Mouse (Mus musculus) forebrain, embryonic 11.5 days (tissue): ENCODE results near the gene Rnf216. TPM values are rescaled to one million over a fixed set of nuclear protein-coding genes. Genes with fewer than 3 reads are reported as not detected.

Experiments used
- ATAC-seq: fragments of 200-750 bp; cut with Nextera tagmentation; replicated peaks from 2 replicates; pipeline ENCODE4 v1.8.0; 2017; ENCODE audit warnings: moderate TSS enrichment; ENCODE audit not compliant: low FRiP score
- DNase-seq: peaks from one replicate; pipeline ENCODE4 v3.0.0-alpha.2; 2017; ENCODE audit warnings: low spot score
- H3K27ac ChIP-seq: fragments of 300-500 bp; sonication (generic); 2 replicates; pipeline ENCODE4 v1.5.1; 2014; ENCODE audit warnings: low read depth, low read length
- H3K27me3 ChIP-seq: fragments of 300-500 bp; sonication (generic); 2 replicates; pipeline ENCODE4 v1.6.1; 2014; ENCODE audit warnings: mild to moderate bottlenecking, low read length, mixed read lengths; ENCODE audit not compliant: control insufficient read depth, insufficient read depth
- H3K36me3 ChIP-seq: fragments of 300-500 bp; sonication (generic); 2 replicates; pipeline ENCODE4 v1.6.1; 2014; ENCODE audit warnings: mild to moderate bottlenecking, low read length, moderate library complexity, mixed read lengths; ENCODE audit not compliant: control insufficient read depth, insufficient read depth
- H3K4me1 ChIP-seq: fragments of 300-500 bp; sonication (generic); replicated peaks from 2 replicates; pipeline ENCODE4 v1.6.1; 2014; ENCODE audit warnings: low read length, mixed read lengths; ENCODE audit not compliant: control insufficient read depth, insufficient read depth
- H3K4me2 ChIP-seq: fragments of 300-500 bp; sonication (generic); 2 replicates; pipeline ENCODE4 v1.6.1; 2014; ENCODE audit warnings: low read depth, mild to moderate bottlenecking, low read length, moderate library complexity, mixed read lengths; ENCODE audit not compliant: severe bottlenecking
- H3K4me3 ChIP-seq: fragments of 300-500 bp; sonication (generic); 2 replicates; pipeline ENCODE4 v1.5.1; 2014; ENCODE audit warnings: low read depth, low read length
- H3K9ac ChIP-seq: fragments of 300-500 bp; sonication (generic); 2 replicates; pipeline ENCODE4 v1.6.1; 2014; ENCODE audit warnings: low read length
- H3K9me3 ChIP-seq: fragments of 300-500 bp; sonication (generic); 2 replicates; pipeline ENCODE4 v1.6.1; 2016; ENCODE audit warnings: low read length, mixed read lengths; ENCODE audit not compliant: control insufficient read depth
- WGBS: fragments of 180-500 bp; shearing (Covaris S2); extraction: QIAGEN DNeasy Blood & Tissue Kit; methylation state at CpG from one replicate; pipeline ENCODE4 v1.1.7; 2014; 5-methylcytosine and 5-hydroxymethylcytosine counted together
- polyA plus RNA-seq: library from polyadenylated mRNA; unstranded; fragments of >200 nt; fragmentation: Nextera tagmentation; extraction: Ambion mirVana; gene quantifications from 2 replicates; pipeline ENCODE4 v1.2.1, GENCODE M21; 2014

The Rnf216 gene
- polyA plus RNA-seq, 1 experiment from 2014 or later = 42.7 TPM

DNA sequence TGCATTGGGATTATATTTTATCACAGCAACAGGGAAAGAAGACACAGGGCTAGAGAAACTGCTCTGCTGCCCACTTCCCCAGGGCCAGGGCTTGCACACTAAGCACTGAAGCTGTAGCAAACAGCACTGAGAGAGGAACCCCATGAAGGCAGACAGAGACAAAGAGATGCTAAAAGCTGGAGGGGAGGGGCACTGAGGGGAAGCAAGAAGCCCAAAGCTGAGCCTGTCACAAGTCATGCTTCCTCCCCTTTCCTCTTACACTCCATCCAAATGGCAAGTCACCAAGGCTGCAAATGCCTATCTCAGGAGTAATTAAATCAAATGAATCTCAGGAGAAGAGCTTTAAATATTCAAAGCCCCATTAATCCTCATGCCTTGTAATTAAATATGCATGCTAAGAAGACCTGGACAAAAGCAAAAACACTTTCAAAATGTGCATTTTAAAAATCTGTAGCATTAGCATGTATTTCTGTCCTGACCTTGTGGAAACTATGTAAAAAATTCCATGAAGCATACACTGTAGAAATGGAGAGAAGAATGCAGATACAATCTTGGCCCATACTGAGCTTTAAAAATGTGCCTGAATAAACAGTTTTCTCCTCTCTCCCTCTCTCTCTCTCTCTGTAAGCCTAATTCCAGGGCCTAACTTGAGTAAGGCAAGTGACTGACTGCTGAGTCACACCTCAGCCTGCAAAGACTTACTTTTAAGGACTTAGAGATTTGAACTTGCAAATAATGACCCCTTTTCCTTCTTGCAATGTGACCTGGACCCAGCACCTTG, 64.4 kb downstream of the Rnf216 start:
- Histone ChIP-seq H3K9ac (no peak overlapping the region), H3K4me3 (no peak overlapping the region), H3K27ac (no peak overlapping the region), H3K36me3 (no peaks in the 10 kb centered on the region), H3K4me1 (no peaks in the 10 kb centered on the region), H3K4me2 (no peak overlapping the region), H3K9me3 (no peaks in the 10 kb centered on the region), H3K27me3 (no peaks in the 10 kb centered on the region)
- no peak for DNase-seq
- ATAC-seq = no peak

DNA sequence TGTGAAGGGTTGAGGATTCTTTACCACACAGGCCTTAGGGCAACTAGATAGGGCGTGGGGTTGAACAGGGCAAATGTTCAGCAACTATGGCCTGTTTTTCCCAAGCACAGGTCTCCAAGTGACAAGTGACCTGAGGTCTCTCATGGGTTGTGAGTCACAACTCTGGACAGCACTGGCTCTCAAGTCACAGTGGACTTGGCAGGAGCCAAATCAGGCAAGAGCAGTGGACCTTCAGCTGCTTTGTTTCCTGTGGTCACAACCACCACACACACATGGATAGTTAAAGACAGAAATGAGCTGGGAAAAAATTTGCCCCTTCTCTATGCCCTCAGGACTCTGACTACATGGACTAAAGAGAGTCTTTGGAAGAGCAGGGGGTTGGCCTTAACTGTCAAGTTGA, 65.2 kb downstream of the Rnf216 start:
- no peaks in the 10 kb centered on the region for H3K4me1 ChIP-seq
- H3K4me2 ChIP-seq = no peak overlapping the region
- H3K4me3 ChIP-seq = no peak overlapping the region
- H3K36me3 ChIP-seq = no peaks in the 10 kb centered on the region
- ATAC-seq = no peak
- H3K9ac ChIP-seq = no peak overlapping the region
- DNase-seq = no peak
- no peaks in the 10 kb centered on the region for H3K9me3 ChIP-seq
- H3K27ac ChIP-seq = no peak overlapping the region
- no peaks in the 10 kb centered on the region for H3K27me3 ChIP-seq
- 92% methylated on average over 1 of the region's 1 CpGs for WGBS

DNA sequence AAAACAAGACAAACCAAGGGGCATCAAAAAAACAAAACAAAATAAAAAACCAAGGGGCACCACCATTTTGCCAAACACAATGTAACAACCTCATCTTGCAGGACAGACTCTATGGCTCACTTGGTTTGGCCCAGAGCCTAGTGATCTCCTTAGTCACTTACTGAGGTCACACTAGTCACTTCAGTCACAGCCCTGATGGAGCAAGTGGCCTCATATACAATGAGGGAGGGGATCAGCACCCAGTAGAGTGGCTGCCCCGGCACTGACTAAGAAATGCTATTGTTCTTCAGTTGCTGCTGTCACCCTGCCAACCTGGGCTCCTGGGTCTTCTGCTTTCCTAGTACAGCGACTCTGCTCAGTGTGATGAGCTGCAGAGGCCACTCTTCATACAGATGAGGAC, 68.9 kb downstream of the Rnf216 start:
- no peak overlapping the region for H3K9ac ChIP-seq
- H3K27me3 ChIP-seq = no peaks in the 10 kb centered on the region
- no peak overlapping the region for H3K4me3 ChIP-seq
- no peak for ATAC-seq
- no peaks in the 10 kb centered on the region for H3K9me3 ChIP-seq
- 85% methylated on average over 2 of the region's 2 CpGs for WGBS
- no peaks in the 10 kb centered on the region for H3K4me1 ChIP-seq
- no peak overlapping the region for H3K4me2 ChIP-seq
- no peak overlapping the region for H3K27ac ChIP-seq
- no peaks in the 10 kb centered on the region for H3K36me3 ChIP-seq
- no peak for DNase-seq

DNA sequence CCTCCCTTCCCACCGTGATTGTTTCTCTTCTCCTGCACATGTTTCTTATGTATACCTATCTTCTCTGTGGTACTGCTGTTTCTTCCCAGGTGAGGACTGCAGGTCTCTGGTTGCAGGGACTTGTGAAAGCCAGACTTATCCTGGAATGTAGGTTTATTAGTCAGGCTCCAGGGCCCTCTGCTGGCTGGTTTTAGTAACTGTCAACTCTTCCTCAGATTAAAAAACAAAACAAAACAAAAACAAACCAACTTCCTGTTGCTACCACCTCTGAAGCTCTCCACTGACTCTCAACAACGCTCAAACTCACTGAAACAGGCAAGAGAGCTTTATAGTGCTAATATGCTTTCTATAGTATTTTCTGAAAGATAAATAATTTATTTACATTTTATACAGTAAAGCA, 69.5 kb downstream of the Rnf216 start:
- H3K27ac ChIP-seq = no peak overlapping the region
- no peaks in the 10 kb centered on the region for H3K4me1 ChIP-seq
- 85% methylated on average over 2 of the region's 2 CpGs for WGBS
- H3K9ac ChIP-seq = no peak overlapping the region
- no peak for ATAC-seq
- H3K4me2 ChIP-seq = no peak overlapping the region
- H3K27me3 ChIP-seq = no peaks in the 10 kb centered on the region
- no peak overlapping the region for H3K4me3 ChIP-seq
- DNase-seq = no peak
- no peaks in the 10 kb centered on the region for H3K36me3 ChIP-seq
- no peaks in the 10 kb centered on the region for H3K9me3 ChIP-seq

DNA sequence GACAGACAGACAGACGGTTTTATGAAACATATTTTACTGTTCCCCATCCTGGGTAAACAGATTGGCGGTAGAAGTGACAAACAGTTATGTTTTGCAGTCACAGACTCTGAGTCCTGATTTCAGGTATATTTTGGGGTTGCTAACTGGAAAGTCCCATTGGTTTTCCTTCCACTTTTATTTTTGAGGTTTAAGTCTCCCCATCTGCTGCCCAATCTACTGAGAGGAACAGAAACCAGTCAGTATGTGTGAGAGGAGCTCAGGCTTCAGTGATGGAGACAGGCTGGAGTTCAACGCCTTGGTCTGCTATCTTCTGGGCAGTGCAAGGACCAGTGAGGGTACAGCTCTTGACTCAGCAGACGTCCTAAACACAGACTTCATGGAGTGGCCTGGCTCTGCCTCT, 74.0 kb downstream of the Rnf216 start:
- Histone ChIP-seq H3K27ac (no peak overlapping the region), H3K27me3 (no peaks in the 10 kb centered on the region), H3K4me1 (no peaks in the 10 kb centered on the region), H3K36me3 (no peaks in the 10 kb centered on the region), H3K4me2 (no peak overlapping the region), H3K4me3 (no peak overlapping the region), H3K9ac (no peak overlapping the region), H3K9me3 (no peaks in the 10 kb centered on the region)
- DNase-seq (no peak), ATAC-seq (no peak)
- WGBS = 84% methylated on average over 4 of the region's 4 CpGs

DNA sequence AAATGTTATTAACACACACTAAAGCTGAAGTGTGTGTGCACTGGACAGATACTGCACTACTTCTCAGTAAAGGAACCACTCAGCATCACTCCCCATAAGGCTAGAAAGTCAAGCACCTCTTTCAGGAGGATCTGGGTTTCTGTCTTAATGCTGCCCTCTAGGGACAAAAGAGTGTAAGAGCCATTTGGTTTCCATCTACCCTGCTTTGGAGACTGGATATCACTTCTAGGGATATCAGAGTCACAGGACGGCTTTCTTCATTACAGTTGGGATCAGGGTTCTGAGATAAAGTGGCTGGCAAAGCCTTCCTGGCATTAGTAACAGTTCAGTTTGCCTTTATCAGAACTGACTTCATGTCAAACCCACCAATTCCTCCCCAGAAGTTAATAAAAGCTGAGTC, 75.6 kb downstream of the Rnf216 start:
- DNase-seq (no peak), ATAC-seq (no peak)
- WGBS = 24% methylated on average over 1 of the region's 1 CpGs
- Histone ChIP-seq H3K9ac (no peak overlapping the region), H3K4me1 (0 out of 2 replicates have a peak, but pooled peaks cover 2% of the 10 kb centered on the region), H3K9me3 (no peaks in the 10 kb centered on the region), H3K27ac (no peak overlapping the region), H3K27me3 (no peaks in the 10 kb centered on the region), H3K4me3 (no peak overlapping the region), H3K4me2 (no peak overlapping the region), H3K36me3 (no peaks in the 10 kb centered on the region)

DNA sequence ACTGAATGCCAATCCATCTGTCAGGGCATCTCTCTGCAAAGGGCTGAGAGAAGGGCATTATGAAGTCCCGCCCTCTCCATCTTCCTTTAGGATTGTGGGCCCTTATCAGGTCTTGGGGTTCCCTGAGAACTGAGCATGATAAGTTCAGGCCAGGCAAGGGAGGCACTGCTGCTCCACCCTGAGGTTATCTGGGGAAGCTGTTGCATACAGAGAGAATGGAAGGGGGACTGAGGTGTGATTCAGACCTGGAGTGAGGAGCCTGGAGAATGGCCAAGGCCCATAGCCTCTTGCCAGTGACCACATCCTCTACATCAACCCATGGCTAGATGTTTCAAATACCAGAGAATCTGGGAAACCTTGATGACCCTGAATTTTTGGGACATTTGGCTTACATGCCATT, 76.7 kb downstream of the Rnf216 start:
- Histone ChIP-seq H3K4me3 (no peak overlapping the region), H3K27me3 (no peaks in the 10 kb centered on the region), H3K4me1 (0 out of 2 replicates have a peak, but pooled peaks cover 2% of the 10 kb centered on the region), H3K4me2 (no peak overlapping the region), H3K9me3 (no peaks in the 10 kb centered on the region), H3K9ac (no peak overlapping the region), H3K27ac (no peak overlapping the region), H3K36me3 (no peaks in the 10 kb centered on the region)
- no peak for DNase-seq
- no peak for ATAC-seq
- 96% methylated on average over 1 of the region's 1 CpGs for WGBS

DNA sequence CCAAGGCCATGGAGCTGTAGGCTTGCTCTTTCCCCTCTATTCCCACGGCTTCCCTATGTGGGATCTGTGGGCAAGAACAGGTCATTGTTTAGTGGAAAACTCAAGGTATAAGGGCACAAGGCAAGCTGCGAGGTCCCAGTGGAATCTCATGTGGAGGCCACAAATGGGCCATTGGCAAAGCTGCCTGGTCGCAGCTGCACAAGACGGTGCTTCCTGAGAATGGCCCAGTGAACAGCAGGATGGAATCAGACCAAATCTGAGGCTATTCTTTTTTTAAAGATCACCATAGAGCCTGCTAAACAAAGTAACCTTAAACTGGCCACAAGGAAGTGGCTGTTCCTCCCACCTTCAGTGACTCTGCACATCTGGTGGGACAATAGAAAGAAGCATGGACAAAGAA, 77.5 kb downstream of the Rnf216 start:
- Histone ChIP-seq H3K27me3 (no peaks in the 10 kb centered on the region), H3K9ac (no peak overlapping the region), H3K9me3 (no peaks in the 10 kb centered on the region), H3K4me1 (0 out of 2 replicates have a peak, but pooled peaks cover 2% of the 10 kb centered on the region), H3K27ac (no peak overlapping the region), H3K4me2 (no peak overlapping the region), H3K4me3 (no peak overlapping the region), H3K36me3 (no peaks in the 10 kb centered on the region)
- no peak for DNase-seq
- ATAC-seq = no peak
- 87% methylated on average over 4 of the region's 4 CpGs for WGBS

DNA sequence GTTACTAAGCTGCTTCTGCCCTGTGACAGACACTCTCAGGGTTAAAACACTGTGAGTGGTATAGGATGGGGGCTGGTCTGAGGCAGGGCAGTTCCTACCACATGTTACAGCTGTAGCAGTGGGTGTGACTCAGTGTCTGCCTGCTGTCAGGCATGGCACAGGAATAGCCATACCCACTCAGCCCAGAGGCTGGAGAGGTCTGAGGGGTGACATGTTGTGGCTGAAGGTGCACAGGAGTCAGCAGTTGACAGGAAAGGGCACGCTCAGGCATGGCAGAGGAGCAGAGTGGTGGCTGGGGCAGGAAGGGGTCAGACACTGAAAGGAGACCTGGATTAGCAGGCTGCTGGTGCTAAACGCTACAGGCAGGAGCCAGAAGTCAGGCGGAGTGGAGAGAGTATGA, 78.7 kb downstream of the Rnf216 start:
- Histone ChIP-seq H3K4me2 (no peak overlapping the region), H3K27ac (no peak overlapping the region), H3K36me3 (no peaks in the 10 kb centered on the region), H3K4me3 (no peak overlapping the region), H3K4me1 (0 out of 2 replicates have a peak, but pooled peaks cover 2% of the 10 kb centered on the region), H3K9me3 (no peaks in the 10 kb centered on the region), H3K9ac (no peak overlapping the region), H3K27me3 (no peaks in the 10 kb centered on the region)
- 73% methylated on average over 3 of the region's 3 CpGs for WGBS
- DNase-seq (no peak), ATAC-seq (no peak)
